ENCODE assay signal across 11 mouse cellular contexts in the genomic region with DNA sequence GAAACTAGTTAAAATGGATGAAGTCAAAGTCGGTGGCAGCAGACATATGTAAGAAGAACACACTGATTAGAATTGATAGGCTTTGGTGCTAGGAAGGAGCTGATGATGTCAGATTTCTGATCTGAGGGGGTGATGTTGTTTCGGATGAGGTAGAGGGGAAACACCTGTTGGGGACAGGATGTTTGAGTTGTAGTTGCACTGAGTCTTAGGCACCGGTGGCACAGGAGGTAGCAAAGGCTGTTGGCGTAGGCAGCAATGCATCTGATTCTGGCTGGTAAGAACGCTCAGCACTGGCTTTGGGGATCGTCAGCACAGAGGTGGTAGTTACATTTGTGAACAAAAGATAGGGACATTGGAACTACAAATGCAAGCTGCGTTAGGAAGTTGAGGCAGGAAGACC. TPM values are rescaled to one million over a fixed set of nuclear protein-coding genes. Genes with fewer than 3 reads are reported as not detected.
DNase-seq lines count a peak whose midpoint lies in the region; ATAC-seq and TF ChIP-seq lines count a peak whose summit lies in the region.
"Had no signal": no experiment of that assay in that cellular context is flagged by ENCODE, and none has a peak within 500 bp of the region (broad histone marks: within the 10 kb centered on the region; RNA-seq: fewer than 3 reads in every experiment).

No protein-coding gene starts in this region.

- no peak for TF ChIP-seq POLR2A in thymus, adult 2 months (IDR thresholded peaks at IDR 0.05; ENCODE audit: control insufficient read depth, extremely low read depth, insufficient read depth, low read length, poor library complexity)

- no peak overlapping the region for H3K9ac ChIP-seq in liver, embryonic 16.5 days (ENCODE audit: low read depth, low read length)
- H3K9ac ChIP-seq in midbrain, embryonic 14.5 days (replicated peaks; ENCODE audit: low read length): no peak overlapping the region
- H3K9ac ChIP-seq: limb, embryonic 13.5 days had no signal

- peaks cover 65% of the 10 kb centered on the region for H3K4me1 ChIP-seq in liver, embryonic 16.5 days (ENCODE audit: control insufficient read depth, low read depth, low read length)
- peaks cover 18% of the 10 kb centered on the region for H3K4me1 ChIP-seq in thymus, adult 2 months (replicated peaks; ENCODE audit: control insufficient read depth, insufficient read depth, low read length)
- H3K4me1 ChIP-seq in midbrain, embryonic 14.5 days (ENCODE audit: control insufficient read depth, insufficient read depth, low read length): no peaks in the 10 kb centered on the region
- H3K4me1 ChIP-seq: limb, embryonic 13.5 days had no signal

- 44% methylated on average over 7 of the region's 7 CpGs for WGBS in liver, embryonic 16.5 days (ENCODE audit: insufficient replicate concordance)
- WGBS in thymus, adult 2 months: 13% methylated on average over 7 of the region's 7 CpGs
- 91% methylated on average over 7 of the region's 7 CpGs for WGBS in midbrain, embryonic 14.5 days

- H3K4me3 ChIP-seq in gastrocnemius, adult 2 months: no peak overlapping the region
- peak overlapping the region; percentile 30; the same call in 1 of the 2 replicates for H3K4me3 ChIP-seq in liver, embryonic 16.5 days (ENCODE audit: low read depth, low read length)
- H3K4me3 ChIP-seq in thymus, adult 2 months (ENCODE audit: control insufficient read depth, insufficient read depth, low read length): no peak overlapping the region
- H3K4me3 ChIP-seq in midbrain, embryonic 14.5 days (replicated peaks; ENCODE audit: low read depth, low read length): no peak overlapping the region
- H3K4me3 ChIP-seq: limb, embryonic 13.5 days had no signal

- peak overlapping the region; percentile 43 for H3K4me2 ChIP-seq in liver, embryonic 16.5 days (ENCODE audit: low read depth, low read length)
- H3K4me2 ChIP-seq in midbrain, embryonic 14.5 days (ENCODE audit: low read length): no peak overlapping the region
- H3K4me2 ChIP-seq: limb, embryonic 13.5 days had no signal

- intact Hi-C loops in gastrocnemius, adult 2 months (cut with DNase I): no loop called here

- H3K36me3 ChIP-seq in liver, embryonic 16.5 days (ENCODE audit: control insufficient read depth, insufficient read depth): no peaks in the 10 kb centered on the region
- H3K36me3 ChIP-seq in thymus, adult 2 months (ENCODE audit: control insufficient read depth, insufficient read depth, low read length): no peaks in the 10 kb centered on the region
- H3K36me3 ChIP-seq in midbrain, embryonic 14.5 days (ENCODE audit: control insufficient read depth, insufficient read depth, low read length): no peaks in the 10 kb centered on the region
- H3K36me3 ChIP-seq: limb, embryonic 13.5 days had no signal

- TF ChIP-seq CTCF in gastrocnemius, adult 2 months (IDR thresholded peaks at IDR 0.05): no peak
- TF ChIP-seq CTCF in thymus, adult 2 months (IDR thresholded peaks at IDR 0.05; ENCODE audit: borderline replicate concordance, control insufficient read depth, extremely low read depth, insufficient read depth, low read length, poor library complexity): no peak

- H3K27me3 ChIP-seq in liver, embryonic 16.5 days (ENCODE audit: control insufficient read depth, insufficient read depth, low read depth, low read length): no peaks in the 10 kb centered on the region
- no peaks in the 10 kb centered on the region for H3K27me3 ChIP-seq in thymus, adult 2 months (ENCODE audit: control insufficient read depth, insufficient read depth, low read length)
- H3K27me3 ChIP-seq in midbrain, embryonic 14.5 days (ENCODE audit: control insufficient read depth, insufficient read depth, low read length): no peaks in the 10 kb centered on the region
- H3K27me3 ChIP-seq: limb, embryonic 13.5 days had no signal

- no peak for DNase-seq in gastrocnemius, adult 2 months
- DNase-seq in gastrocnemius, postnatal 4 days (ENCODE audit: low spot score in 2 of 2): no peak
- peak; percentile 90 for DNase-seq in CD4-positive, CD25-positive, alpha-beta regulatory T cell, adult 2 months (ENCODE audit: low read depth, low spot score)
- DNase-seq in thymus, adult 2 months: peak; percentile 62
- DNase-seq in midbrain, embryonic 14.5 days: no peak
- DNase-seq in testis, postnatal 10 days (ENCODE audit: low spot score): no peak
- no peak for DNase-seq in kidney, adult 18-20 months
- DNase-seq: adrenal gland, adult 2 months; kidney, postnatal 25 days had no signal

- H3K9me3 ChIP-seq in liver, embryonic 16.5 days (replicated peaks; ENCODE audit: control insufficient read depth, low read length): no peaks in the 10 kb centered on the region
- no peaks in the 10 kb centered on the region for H3K9me3 ChIP-seq in midbrain, embryonic 14.5 days (ENCODE audit: control insufficient read depth, low read length)
- H3K9me3 ChIP-seq: limb, embryonic 13.5 days had no signal

- no peak for ATAC-seq in liver, embryonic 16.5 days (ENCODE audit: low read depth)
- ATAC-seq in midbrain, embryonic 14.5 days (ENCODE audit: low FRiP score, low TSS enrichment): no peak

- peak overlapping the region; percentile 28; the same call in 1 of the 2 replicates for H3K27ac ChIP-seq in gastrocnemius, adult 2 months
- H3K27ac ChIP-seq in liver, embryonic 16.5 days (ENCODE audit: low read length): 0 out of 2 replicates have a peak overlapping the region, but pooled peaks have one; percentile 45
- H3K27ac ChIP-seq in thymus, adult 2 months (ENCODE audit: control insufficient read depth, insufficient read depth, low read length): peak overlapping the region; percentile 5; the same call in 1 of the 2 replicates
- H3K27ac ChIP-seq in midbrain, embryonic 14.5 days (replicated peaks; ENCODE audit: low read depth, low read length): no peak overlapping the region
- H3K27ac ChIP-seq: limb, embryonic 13.5 days had no signal

RNA-seq across cellular contexts. Expression of gene Tnrc6b, which starts 32.5 kb away (rescaled TPM):
- total RNA-seq in gastrocnemius, adult 2 months (2021): 10 to 100 TPM; 48.5 to 55.6 TPM
- 10 to 100 TPM; 80.8 to 81.1 TPM for total RNA-seq in gastrocnemius, postnatal 4 days (2021)
- 19.7 and 22.1 TPM in 2 replicates for polyA plus RNA-seq in liver, embryonic 16.5 days (2015; fragmentation: Nextera tagmentation; extraction: Ambion mirVana)
- polyA plus RNA-seq in thymus, adult 2 months (2012; rRNA removed): 56.1 and 57.9 TPM in 2 replicates
- 23.4 and 27.3 TPM in 2 replicates for polyA plus RNA-seq in midbrain, embryonic 14.5 days (2014; fragmentation: Nextera tagmentation; extraction: Ambion mirVana)

Comparison
In these comparisons a context has a peak if more than half of its experiments do, and no peak if none do; other contexts are left out.
1. DNase-seq: peak in CD4-positive, CD25-positive, alpha-beta regulatory T cell, adult 2 months (single experiment) and thymus, adult 2 months (single experiment); none in gastrocnemius, adult 2 months (single experiment), gastrocnemius, postnatal 4 days (0 of 2), midbrain, embryonic 14.5 days (single experiment), testis, postnatal 10 days (single experiment) and kidney, adult 18-20 months (single experiment).